Mouse (Mus musculus): ENCODE results near the gene Asb8.

The Asb8 gene

DNA sequence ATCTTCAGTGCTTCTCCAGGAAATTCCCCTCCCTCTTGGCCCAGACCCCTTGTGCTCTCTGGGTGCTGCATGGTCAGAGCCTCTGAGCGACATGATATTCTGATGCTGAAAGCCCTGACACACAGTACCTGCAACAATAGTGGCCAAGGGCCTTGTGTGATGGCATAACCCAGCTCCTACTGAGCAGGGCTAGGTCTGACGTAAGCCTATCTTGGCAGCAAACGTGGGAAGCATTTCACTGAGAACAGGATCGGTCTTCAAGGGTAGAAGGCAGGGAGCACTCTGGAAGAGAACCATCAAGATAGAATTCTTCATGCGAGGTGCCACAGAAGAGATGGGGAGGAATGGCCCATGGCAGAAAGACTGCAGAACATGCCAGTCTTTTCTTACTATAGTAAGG, at the start of gene Asb8:
TSS of gene Asb8 (minus strand) at position 101 of the 400 bp plus-strand sequence.
- DNase-seq (ENCODE audit: low spot score in 2 of 2) = no peak

DNA sequence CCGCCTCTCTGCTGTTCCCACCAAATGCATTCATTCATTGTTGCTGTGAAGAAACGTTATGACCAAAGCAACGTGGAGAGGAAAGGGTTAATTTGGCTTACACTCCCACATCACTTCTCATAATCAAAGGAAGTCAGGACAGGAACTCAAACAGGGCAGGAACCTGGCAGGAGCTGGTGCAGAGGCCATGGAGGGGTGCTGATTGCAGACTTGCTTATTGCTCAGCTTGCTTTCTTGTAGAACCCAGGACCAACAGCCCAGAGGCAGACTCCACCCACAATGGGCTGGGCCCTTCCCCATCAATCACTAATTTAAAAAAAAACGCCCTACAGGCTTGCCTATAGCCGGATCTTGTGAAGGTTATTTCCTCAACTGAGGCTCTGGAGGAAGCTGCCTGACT, 48.7 kb upstream of the Asb8 start:
- no peak for DNase-seq (ENCODE audit: low spot score in 2 of 2)

DNA sequence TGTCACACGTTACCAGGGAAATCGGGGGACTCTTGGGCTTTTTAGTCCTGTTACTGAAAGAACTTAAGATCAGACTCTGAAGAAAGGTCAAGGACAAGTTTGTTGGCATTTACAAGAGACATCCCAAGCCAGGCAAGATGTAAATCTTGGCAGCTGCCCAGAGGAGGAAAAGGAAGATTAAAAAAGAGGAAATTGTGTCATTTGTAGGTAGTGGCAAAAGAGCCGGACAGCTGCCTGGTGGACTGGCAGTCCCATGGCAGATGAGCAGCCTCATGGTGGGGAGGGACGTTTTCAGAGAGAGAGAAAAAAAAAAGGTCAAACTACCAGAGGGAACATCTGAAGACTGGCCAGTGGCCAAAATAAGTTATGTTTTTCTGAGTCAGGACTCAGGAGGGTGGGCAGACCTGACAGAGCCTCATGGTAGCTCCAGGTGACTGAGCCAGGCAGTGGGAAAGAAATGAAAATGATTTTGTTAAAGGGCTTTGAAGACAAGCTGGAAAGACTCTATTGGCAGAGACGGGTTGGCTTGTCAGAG, 48.0 kb upstream of the Asb8 start:
- no peak for DNase-seq (ENCODE audit: low spot score in 2 of 2)

DNA sequence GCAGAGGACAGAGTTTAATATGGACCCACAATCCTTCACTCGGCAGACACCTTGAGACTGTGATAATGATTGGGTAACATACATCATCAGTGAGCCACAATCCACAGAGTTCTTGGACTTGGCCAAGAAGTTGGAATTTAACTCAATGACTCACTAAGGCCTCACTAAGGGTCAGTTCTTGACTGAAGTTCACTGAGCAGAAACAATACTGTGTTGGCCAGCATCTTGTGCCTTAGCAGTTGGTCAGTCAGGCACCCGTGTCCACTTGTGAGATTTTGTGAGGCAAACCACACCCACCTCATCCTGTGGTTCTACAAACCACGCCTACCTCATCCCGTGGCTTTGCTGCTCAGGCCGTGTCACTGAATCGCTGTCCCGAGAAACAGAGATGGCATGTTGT, 44.3 kb upstream of the Asb8 start:
- DNase-seq (ENCODE audit: low spot score in 2 of 2) = no peak

DNA sequence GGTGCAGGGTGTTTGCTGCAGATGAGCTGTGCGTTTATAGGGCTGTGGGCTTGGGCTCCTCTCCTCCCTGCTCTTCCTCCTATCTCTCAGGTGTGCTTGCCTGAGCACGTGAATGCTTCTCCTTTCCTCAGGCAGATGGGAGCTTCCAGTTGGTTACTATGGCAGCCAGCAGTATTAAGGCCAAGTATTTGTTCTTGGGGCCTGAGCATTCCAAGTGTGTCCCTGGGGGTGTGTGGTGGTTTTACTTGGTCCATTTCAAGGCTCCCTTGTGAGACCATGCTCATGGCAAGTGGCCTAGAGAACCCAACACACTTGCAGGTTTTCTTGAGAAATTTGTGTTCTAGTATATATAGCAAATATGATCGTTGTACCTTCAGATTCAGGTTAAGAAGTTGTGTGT, 30.0 kb upstream of the Asb8 start, which contains the start of gene Olfr288:
TSS of gene Olfr288 (minus strand) at position 101 of the 400 bp plus-strand sequence.
- no peak for DNase-seq (ENCODE audit: low spot score in 2 of 2)

DNA sequence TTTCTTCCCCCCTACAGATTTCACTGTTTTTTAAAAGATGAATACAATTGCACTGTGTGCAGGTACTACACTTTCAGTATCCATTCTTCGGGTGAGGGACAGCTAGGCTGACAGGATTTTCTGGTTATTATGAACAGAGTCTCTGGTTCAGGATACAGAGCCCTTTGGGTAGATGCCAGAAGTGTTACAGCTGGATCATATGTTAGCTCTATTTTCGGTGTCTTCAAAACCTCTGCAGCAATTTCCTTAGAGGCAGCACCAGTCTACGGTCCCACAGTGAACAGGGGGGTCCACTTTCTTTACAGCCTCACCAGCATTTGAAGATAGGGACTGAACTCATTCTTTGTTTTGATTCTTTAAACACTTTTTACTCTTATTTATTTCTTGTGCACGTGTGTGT, 19.0 kb upstream of the Asb8 start:
- no peak for DNase-seq (ENCODE audit: low spot score in 2 of 2)

DNA sequence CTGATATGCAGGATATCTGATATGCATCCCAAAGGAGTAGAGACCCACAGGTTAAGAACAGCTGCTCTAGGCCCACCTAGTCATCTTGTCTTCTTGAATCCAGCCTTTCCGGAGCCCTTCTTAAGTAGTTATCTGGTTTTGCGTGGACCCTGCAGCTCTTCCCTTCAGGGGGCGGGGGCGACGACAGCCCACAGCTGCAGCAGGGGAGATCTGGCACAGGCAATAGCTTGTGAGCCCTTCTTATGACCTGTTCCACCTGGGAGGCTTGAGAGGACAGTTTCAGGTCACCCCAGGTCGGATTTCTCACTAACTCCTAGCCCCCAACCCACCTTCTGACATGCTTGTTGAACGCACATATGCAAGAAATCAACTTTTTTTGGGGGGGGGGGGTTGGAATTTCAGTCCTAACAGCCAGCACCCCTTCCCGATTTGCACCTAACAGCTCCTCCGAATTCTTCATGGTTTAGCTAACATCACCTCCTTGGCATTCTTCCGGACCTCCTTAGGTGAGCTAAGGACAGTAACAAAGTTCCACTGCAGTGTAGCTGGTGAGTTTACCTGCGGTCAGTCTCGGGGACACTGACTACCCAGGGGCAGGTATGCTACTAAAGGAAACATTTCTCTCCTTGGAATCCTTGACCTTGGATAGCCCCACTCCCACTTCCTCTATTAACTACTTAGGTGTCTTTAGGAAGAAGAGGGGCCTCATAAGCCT, 16.6 kb upstream of the Asb8 start:
- no peak for DNase-seq (ENCODE audit: low spot score in 2 of 2)

DNA sequence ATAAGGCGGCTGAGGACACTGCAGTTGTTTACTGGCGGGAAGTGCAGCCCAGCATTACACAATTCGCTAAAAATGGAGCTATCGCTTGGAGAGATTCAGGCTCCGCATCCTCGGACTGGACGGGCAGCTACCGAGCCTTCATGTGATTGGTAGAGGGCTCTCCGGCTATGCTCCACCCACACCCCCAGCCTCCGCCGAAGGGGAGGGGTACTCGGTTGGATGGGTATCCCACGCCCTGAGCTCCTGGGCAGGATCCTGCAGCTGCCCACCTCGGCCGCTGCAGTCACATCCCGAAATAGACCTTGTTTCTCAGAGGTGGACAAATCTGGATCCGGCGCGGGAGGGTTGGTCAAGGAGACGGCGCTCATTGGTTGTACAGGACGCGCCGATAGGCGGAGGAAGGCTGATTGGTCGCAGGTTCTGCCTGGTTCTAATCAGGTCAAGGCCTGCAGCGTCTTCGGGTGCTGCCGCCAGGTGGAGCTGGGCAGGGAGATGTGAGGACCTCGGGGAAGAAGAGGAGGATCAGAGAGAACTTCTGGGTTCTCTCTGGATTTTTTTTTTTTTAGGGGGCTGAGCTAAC, 15.8 kb upstream of the Asb8 start:
- peak; percentile 91 to 97 for DNase-seq (ENCODE audit: low spot score in 2 of 2)

DNA sequence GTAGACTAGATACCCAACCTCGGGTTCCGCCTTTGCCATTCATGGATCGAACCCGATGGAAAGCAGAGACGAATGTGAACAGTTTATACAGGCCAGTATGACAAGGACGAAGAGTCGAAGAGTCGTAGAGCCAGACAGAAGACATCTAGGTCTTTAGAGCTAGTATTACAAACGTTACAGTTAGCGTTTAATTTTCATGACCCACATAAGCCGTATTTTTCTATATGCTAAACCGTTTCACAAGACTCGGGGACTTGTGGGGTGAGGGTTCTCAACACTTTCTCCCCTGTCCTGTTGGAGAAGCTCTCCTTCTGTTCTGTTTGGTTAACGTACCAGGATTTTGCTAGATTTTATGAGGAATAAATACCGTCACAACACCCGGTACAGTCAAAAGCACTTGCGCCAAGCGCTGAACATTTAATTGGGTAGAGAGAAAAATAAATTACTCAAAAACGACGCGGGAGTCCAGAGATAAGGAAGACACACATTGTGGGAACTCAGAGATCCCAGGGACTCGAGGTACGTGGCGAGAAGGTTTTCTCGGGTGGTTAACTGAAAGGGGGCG, 15.2 kb upstream of the Asb8 start:
- no peak for DNase-seq (ENCODE audit: low spot score in 2 of 2)

DNA sequence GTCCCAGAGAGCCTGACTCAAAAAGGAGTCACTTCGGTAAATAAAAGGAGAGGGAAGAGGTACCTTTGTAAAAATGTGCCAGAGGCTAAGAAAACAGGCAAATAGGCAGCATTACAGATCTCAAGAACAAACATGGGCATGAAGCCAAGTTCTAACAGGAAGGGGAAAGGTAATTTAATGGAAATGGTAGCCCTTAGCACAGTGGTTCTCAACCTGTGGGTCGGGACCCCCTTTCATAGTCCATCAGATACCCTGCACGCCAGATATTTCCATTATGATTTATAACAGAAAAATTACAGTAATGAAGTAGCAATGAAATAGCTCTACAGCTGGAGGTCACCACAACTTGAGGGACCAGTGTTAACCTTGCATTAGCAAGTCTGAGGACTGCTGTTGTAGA, 11.9 kb upstream of the Asb8 start:
- DNase-seq (ENCODE audit: low spot score in 2 of 2) = no peak

DNA sequence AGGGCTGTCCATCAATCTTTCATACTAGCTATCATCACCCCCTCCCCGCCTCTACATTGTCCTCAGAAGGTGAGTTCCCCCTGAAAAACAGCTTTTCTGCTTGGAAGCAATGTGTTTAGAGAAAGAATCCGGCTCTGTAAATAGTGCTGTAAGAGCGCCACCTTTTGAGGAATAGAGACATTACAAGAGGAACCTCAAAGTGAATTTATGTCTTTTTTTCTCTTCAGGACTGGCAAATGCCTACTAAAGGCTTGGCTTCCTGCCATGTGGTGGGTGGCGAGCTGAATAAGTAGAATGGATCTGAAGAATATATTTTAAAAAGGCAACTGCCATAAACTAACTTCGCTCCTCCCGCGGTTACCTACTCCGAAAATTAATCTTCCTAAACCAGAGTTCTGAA, 8.4 kb upstream of the Asb8 start:
- peak; percentile 81 to 89 for DNase-seq (ENCODE audit: low spot score in 2 of 2)

DNA sequence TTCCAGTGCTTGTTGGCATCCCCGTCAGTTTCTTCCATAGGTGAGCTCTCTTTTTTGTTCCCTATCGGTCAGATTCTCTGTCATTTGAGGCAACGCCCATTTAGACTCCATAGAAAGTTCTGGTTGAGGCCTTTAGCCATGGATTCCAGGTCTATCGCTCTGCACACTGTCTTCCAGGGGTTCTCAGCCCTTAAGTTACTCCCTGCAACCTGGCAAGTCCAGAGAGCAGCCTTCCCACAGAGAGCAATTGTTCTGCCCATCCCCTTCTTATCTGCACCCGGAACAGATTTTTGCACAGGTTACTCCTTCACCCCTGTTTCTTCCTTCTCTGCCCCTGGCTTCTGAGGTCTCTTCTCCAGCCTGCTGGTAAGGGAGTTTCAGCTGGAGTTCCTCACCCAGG, 6.7 kb upstream of the Asb8 start:
- DNase-seq (ENCODE audit: low spot score in 2 of 2) = no peak

DNA sequence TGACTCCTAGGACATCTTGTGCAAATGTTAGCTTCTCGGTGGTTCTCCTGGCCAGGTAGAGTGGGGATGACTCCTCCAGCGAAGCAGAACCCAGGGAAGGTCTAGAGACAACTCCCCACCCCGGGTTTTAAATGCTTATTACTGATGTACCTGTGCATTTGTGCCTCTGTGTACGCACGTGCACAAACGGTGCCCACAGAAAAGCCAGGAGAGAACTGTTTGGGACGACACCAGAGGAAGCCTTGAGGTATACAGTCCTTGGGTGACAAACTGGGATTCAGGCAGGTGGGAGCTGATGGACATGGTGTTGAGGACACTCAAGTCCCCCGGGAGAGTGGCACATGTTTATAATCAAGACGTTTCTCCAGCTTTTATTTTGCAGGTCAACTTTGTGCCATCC, 5.5 kb upstream of the Asb8 start:
- DNase-seq (ENCODE audit: low spot score in 2 of 2) = no peak

DNA sequence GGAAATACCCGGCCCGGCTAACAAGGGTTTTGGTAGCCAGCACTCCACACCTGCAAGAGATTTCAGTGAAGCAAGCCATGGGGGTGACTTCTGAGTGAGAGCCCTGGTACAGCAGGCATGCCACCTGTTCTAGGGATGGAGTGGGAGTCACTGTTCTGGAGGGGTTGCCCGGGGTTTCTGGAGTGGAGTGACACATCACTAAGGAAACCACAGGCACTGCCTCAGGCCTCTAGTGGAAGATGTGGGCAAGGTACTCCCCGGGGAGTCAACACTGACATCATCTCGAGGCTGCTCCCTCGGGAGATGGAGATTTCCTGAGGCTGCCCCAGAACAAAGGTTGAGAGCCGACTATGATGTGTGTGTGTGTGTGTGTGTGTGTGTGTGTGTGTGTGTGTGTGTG, 4.9 kb upstream of the Asb8 start:
- DNase-seq (ENCODE audit: low spot score in 2 of 2) = peak; percentile 63

DNA sequence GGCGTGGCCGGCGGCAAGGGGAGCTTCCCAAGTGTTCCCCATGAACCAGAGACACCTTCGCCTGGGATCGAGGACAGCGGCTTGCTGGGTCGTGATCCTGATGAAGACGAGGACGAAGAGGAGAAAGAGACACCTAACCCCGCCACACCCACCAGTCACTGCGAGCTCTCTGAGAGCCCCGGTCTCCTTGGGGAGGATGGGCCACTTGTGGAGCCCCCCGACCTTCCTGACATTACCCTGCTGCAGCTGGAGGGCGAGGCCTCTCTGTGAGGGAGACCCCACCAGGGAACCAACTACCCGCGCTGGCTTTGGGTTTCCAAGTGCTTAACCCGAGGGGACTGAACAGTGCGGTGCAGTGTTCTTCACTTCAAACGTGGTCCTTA, 3.2 kb upstream of the Asb8 start:
- no peak for DNase-seq (ENCODE audit: low spot score in 2 of 2)

DNA sequence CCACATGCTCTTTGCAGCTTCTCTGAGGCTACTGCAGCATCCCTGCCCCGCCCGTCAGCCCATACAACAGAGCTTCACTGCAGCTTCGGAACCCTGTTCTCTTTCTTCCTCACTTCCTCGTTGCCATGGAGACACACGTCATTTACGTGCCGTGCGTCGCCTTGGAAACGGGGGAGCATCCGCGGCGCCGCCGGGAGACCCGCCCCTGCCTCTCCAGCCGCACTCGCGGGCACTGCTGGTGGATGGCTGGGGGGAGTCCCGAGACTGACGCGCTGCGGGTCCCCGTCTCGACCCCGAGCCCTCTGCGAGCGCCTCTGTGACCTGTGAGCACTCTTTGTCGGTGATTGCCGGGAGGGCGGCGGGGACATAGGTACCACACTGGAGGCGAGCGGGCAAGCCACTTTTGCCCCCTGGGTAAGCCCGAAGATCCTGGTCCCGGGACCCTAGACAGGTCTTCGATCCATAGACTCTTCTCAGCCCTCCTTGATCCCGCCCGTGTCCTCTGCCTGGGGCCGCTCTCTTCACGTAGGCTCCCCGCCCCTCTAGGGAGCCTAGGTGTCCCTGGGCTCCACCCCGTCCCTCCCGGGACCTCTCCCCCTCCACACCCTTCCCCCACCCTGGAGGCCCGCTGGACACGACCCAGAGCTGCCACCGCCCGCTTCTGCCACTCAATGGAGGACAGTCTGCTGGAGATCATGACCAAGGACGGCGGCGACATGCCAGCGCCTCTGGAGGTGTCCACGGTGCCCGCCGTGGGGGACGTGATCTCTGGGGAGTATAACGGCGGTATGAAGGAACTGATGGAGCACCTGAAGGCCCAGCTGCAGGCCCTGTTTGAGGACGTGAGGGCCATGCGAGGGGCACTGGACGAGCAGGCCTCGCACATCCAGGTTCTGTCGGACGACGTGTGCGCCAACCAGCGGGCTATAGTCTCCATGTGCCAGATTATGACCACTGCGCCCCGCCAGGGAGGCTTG, 2.5 kb upstream of the Asb8 start:
- DNase-seq (ENCODE audit: low spot score in 2 of 2) = peak; percentile 87 to 90

DNA sequence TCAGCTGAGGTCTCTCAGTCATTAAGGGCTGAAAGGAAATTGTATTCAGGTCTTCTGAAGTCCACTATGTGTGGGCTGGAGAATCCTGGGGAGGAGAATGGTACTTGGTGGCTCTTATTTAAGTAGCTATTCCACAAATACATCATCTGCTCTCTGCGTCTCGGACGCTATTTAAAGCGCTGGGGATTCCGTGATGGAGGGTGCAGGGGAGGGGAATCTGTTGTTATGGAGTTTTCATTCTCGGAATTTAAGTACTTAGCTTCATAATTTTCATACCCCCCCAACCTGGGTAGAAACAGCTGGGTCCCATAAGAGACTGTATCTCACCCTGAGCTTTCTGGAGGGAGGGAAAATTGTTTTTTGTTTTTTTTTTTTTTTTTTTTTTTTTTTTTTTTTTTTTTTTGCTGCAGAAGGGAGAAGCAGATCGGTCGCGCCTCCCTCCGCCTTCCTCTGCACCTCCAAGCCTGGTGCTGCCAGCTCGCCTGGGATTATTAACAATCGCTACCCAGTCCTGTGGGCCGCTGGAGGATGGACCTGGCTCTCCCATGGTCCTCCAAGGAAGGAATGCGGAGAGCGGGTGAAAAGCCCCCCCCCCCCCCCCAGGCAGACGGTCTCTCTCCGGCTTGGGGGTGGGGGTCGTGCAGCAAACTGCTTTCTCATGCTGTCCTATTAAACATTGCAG, 1.7 kb upstream of the Asb8 start, which contains the start of gene Ccdc184:
TSS of gene Ccdc184 (plus strand) at position 196 of the 682 bp plus-strand sequence.
- no peak for DNase-seq (ENCODE audit: low spot score in 2 of 2)

DNA sequence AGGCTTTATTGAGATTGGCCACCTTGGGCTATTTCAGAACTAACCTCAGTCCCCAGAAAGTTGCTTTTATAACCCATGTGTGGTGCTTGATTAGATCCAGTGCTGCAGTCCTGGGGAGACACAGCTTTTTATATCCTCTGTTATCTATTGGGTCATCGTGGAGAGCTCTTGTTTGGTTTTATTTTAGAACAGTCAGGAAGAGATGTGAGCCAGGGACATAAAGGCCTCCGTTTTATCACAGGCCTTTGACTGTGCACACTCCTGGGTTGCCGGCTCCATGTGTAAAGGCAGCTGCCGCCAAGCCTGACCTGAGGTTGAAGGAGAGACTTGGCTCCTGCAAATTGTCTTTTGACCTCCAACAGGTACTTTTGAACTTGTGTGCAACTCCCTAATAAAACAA, 2.9 kb downstream of the Asb8 start:
- DNase-seq (ENCODE audit: low spot score in 2 of 2) = no peak

DNA sequence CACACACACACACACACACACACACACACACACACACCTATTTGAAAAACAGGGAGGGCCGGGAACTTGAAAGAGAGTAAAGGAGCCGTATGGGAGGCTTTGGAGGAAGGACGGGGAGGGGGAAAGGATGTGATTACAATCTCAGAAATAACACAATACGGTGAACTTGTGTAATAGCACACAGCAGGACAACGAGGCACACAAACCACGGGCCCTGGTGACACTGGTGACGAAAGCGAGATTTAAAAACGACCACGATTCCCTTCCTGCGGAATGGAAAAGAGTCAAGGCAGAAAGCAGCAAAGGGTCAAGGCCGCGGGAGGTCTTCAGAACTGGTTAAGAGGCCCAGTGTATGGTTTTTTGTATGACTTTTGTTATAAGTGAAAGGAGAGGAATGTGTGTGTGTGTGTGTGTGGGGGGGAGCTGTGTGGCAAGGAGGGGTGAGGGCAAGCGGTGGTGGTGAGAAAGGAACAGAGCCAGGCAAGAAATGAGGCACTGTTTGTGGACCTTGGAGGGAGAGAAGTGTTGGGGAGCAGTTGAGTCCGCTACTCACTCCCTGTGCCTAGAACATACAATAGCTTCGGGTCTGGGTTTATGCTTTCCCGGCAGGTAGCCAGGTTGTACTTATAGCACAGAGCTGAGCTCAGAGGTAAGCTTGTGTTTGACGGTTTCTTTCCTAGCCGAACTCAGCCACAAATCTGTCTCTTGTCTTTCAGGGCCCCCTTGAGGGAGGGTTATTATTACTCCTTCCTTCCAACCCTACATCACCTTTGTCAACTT, 4.2 kb downstream of the Asb8 start:
- DNase-seq (ENCODE audit: low spot score in 2 of 2) = no peak

DNA sequence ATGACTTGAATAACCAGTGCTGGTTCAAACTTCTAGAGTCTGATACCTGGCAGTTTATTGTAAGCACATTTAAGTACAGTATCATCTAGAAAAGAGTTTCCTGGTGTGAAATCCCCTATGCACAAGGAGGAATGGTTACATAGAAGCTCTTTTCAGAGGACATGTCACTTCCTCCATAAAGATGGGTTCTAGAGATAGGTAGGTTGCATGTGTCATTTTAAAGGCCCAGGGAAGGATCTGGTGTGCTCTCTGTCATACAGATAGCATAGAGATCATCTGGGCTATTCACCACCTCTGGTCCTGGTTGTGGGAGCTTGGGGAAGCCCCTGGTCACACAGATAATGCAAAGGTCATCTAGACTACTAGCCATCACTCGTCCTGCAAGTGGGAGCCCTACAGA, 8.2 kb downstream of the Asb8 start:
- DNase-seq (ENCODE audit: low spot score in 2 of 2) = no peak

DNA sequence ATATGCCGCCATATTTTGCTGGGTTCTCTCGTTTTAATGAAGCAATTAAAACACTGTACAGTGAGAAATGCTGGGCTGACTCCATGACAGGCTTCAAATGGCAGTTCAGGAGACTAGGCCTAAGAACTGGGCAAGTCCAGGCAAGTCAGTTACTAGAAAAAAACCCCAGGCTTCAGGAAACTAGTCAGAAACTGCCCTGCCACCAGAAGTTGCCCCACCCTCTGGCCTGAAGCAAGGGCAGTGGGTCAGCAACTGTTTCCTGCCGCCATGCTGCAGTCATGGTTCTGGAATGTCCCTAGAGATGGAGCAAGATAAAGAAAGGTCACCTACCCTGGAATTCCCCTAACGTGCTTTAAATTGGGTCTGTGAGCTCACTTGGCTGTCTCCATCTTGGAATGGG, 9.5 kb downstream of the Asb8 start:
- DNase-seq (ENCODE audit: low spot score in 2 of 2) = no peak

Measured in right cerebral cortex, postnatal 36 days (tissue).